Mouse (Mus musculus): ENCODE measurements around the gene Dmac1. TPM values are rescaled to one million over a fixed set of nuclear protein-coding genes. Genes with fewer than 3 reads are reported as not detected.

Dmac1 gene
- polyA plus RNA-seq (2014; fragmentation: Nextera tagmentation; extraction: Ambion mirVana), result 102 and 115 TPM in 2 replicates

DNA sequence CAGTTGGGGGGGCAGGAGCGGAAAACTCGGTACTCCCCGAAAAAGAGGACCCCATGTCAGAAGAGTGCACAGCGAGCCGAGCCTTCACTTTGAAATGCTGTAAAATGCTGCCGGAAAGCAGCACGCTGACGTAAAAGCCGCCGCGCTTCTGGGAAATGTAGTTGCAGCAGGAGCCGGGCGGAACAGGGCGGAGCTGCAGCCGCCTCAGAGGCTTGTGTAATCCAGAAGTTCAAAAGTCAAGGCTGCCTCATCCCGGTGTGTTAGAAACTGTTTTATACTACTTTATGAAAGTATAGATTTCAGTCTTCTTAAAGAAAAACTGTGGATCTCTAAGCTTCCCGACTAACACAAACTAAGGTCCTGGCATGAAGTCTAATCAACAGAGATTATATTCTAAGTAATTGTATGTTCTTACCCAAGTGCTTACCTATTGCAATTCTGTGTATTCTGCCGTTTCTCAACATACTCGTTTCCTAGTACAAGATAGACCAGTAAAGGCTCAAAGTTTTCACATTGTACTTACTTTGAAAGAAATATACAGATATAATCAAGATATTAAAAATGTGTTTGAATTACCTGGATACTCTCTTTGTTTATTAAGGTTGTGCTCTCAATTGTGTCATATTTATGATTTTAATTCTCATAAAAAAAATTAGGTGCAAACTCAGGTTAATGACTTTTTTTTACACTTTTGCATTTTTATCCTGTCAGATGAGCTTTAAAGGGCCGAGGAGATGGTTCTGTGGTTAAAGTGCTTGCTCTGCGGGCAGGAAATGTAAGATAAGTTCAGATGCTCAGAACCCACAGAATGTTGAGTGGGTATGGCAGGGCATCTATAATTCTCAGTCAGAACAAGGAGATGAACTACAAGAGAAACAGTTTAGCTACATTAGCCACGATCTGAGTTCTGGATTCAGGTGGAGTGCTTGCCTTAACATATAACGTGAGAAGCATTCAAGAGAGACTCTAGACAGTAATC, at the start of gene Dmac1:
Gene Dmac1 (minus strand): TSS at position 109 of the 979 bp plus-strand sequence.
- Histone ChIP-seq H3K9ac (ENCODE audit: low read length) (peak within 1 kb of the TSS; percentile 86), H3K4me1 (ENCODE audit: control insufficient read depth, insufficient read depth, low read length) (no peaks in the 10 kb centered on the region), H3K4me3 (ENCODE audit: low read depth, low read length) (peak within 1 kb of the TSS; percentile 80), H3K27ac (ENCODE audit: low read depth, low read length) (no peak within 1 kb of the TSS), H3K27me3 (ENCODE audit: control insufficient read depth, insufficient read depth, low read length) (no peaks in the 10 kb centered on the region), H3K9me3 (ENCODE audit: control insufficient read depth, low read length) (no peaks in the 10 kb centered on the region), H3K36me3 (ENCODE audit: control insufficient read depth, insufficient read depth, low read length) (0 out of 2 replicates have a peak, but pooled peaks cover 2% of the 10 kb centered on the region), H3K4me2 (ENCODE audit: low read depth) (peak within 1 kb of the TSS; percentile 57)
- 19% methylated on average over 23 of the region's 23 CpGs for WGBS
- DNase-seq (ENCODE audit: low spot score), result peak; percentile 93
- ATAC-seq (ENCODE audit: insufficient read depth, low FRiP score, low TSS enrichment), result peak; percentile 91

GRCm38 (mm10) chr4:75315431-75315830, 37.3 kb upstream of the Dmac1 start:
- H3K27me3 ChIP-seq (ENCODE audit: control insufficient read depth, insufficient read depth, low read length), result no peaks in the 10 kb centered on the region
- H3K9me3 ChIP-seq (ENCODE audit: control insufficient read depth, low read length), result no peaks in the 10 kb centered on the region
- no peak overlapping the region for H3K27ac ChIP-seq (ENCODE audit: low read depth, low read length)
- no peaks in the 10 kb centered on the region for H3K4me1 ChIP-seq (ENCODE audit: control insufficient read depth, insufficient read depth, low read length)
- DNase-seq (ENCODE audit: low spot score), result no peak
- H3K9ac ChIP-seq (ENCODE audit: low read length), result no peak overlapping the region
- H3K4me3 ChIP-seq (ENCODE audit: low read depth, low read length), result no peak overlapping the region
- ATAC-seq (ENCODE audit: insufficient read depth, low FRiP score, low TSS enrichment), result no peak
- 84% methylated on average over 1 of the region's 1 CpGs for WGBS
- no peaks in the 10 kb centered on the region for H3K36me3 ChIP-seq (ENCODE audit: control insufficient read depth, insufficient read depth, low read length)
- H3K4me2 ChIP-seq (ENCODE audit: low read depth), result no peak overlapping the region

DNA sequence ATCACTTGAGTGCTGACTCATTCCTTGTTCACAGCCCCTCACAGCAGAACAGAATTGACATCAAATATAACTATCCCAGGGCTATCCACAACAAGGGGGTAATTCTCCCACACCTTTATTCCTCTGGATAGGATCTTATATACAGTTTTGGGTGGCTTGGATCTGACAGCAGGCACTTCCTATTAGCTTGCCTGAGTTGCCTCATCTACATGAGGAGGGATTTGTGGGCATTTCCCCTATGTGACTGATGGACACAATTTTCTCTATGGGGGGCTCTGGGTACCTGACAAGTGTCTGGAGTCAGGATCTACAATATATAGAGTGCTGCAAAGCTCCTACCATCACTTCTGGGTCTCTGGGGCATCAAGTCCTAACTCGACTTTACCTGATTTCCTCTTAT, 36.9 kb upstream of the Dmac1 start:
- Histone ChIP-seq H3K9me3 (ENCODE audit: control insufficient read depth, low read length) (no peaks in the 10 kb centered on the region), H3K27ac (ENCODE audit: low read depth, low read length) (no peak overlapping the region), H3K4me3 (ENCODE audit: low read depth, low read length) (no peak overlapping the region), H3K4me1 (ENCODE audit: control insufficient read depth, insufficient read depth, low read length) (no peaks in the 10 kb centered on the region), H3K9ac (ENCODE audit: low read length) (no peak overlapping the region), H3K36me3 (ENCODE audit: control insufficient read depth, insufficient read depth, low read length) (no peaks in the 10 kb centered on the region), H3K4me2 (ENCODE audit: low read depth) (no peak overlapping the region), H3K27me3 (ENCODE audit: control insufficient read depth, insufficient read depth, low read length) (no peaks in the 10 kb centered on the region)
- no peak for ATAC-seq (ENCODE audit: insufficient read depth, low FRiP score, low TSS enrichment)
- no peak for DNase-seq (ENCODE audit: low spot score)
- 77% methylated on average over 1 of the region's 1 CpGs for WGBS

- Histone ChIP-seq H3K4me2 (ENCODE audit: low read depth) (no peak overlapping the region), H3K4me1 (ENCODE audit: control insufficient read depth, insufficient read depth, low read length) (no peaks in the 10 kb centered on the region), H3K36me3 (ENCODE audit: control insufficient read depth, insufficient read depth, low read length) (no peaks in the 10 kb centered on the region), H3K27me3 (ENCODE audit: control insufficient read depth, insufficient read depth, low read length) (no peaks in the 10 kb centered on the region), H3K9ac (ENCODE audit: low read length) (no peak overlapping the region), H3K4me3 (ENCODE audit: low read depth, low read length) (no peak overlapping the region), H3K9me3 (ENCODE audit: control insufficient read depth, low read length) (no peaks in the 10 kb centered on the region), H3K27ac (ENCODE audit: low read depth, low read length) (no peak overlapping the region)
- DNase-seq (ENCODE audit: low spot score) (no peak), ATAC-seq (ENCODE audit: insufficient read depth, low FRiP score, low TSS enrichment) (no peak)
- WGBS, result 78% methylated on average over 2 of the region's 2 CpGs
Measured at GRCm38 (mm10) chr4:75311918-75312317, 33.8 kb upstream of the Dmac1 start.

DNA sequence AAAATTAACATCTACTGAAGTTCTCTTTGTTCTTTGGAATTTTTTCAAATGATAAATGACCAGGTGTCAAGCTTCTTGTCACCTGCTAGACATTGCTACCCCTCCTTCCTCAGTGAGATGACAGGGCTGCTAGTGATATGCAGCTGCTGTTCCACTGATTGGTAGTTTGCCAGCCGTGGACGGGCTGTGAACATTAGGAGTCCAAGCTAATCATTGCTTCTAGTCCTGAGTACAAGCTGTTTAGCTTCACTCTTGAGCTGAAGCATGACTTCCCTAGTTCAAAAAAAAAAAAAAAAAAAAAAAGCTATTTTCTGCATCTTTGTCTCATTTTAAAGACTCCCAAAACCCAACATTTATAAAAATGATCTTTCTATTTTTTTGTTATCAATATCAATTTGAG, 33.2 kb upstream of the Dmac1 start:
- Histone ChIP-seq H3K9ac (ENCODE audit: low read length) (no peak overlapping the region), H3K36me3 (ENCODE audit: control insufficient read depth, insufficient read depth, low read length) (no peaks in the 10 kb centered on the region), H3K4me1 (ENCODE audit: control insufficient read depth, insufficient read depth, low read length) (no peaks in the 10 kb centered on the region), H3K27me3 (ENCODE audit: control insufficient read depth, insufficient read depth, low read length) (no peaks in the 10 kb centered on the region), H3K9me3 (ENCODE audit: control insufficient read depth, low read length) (no peaks in the 10 kb centered on the region), H3K4me2 (ENCODE audit: low read depth) (no peak overlapping the region), H3K27ac (ENCODE audit: low read depth, low read length) (no peak overlapping the region), H3K4me3 (ENCODE audit: low read depth, low read length) (no peak overlapping the region)
- WGBS, result 86% methylated on average over 2 of the region's 2 CpGs
- DNase-seq (ENCODE audit: low spot score) (no peak), ATAC-seq (ENCODE audit: insufficient read depth, low FRiP score, low TSS enrichment) (no peak)

GRCm38 (mm10) chr4:75300205-75300972, 22.3 kb upstream of the Dmac1 start:
- Histone ChIP-seq H3K27me3 (ENCODE audit: control insufficient read depth, insufficient read depth, low read length) (no peaks in the 10 kb centered on the region), H3K4me1 (ENCODE audit: control insufficient read depth, insufficient read depth, low read length) (no peaks in the 10 kb centered on the region), H3K9me3 (ENCODE audit: control insufficient read depth, low read length) (no peaks in the 10 kb centered on the region), H3K36me3 (ENCODE audit: control insufficient read depth, insufficient read depth, low read length) (no peaks in the 10 kb centered on the region), H3K4me3 (ENCODE audit: low read depth, low read length) (no peak overlapping the region), H3K4me2 (ENCODE audit: low read depth) (no peak overlapping the region), H3K9ac (ENCODE audit: low read length) (no peak overlapping the region), H3K27ac (ENCODE audit: low read depth, low read length) (no peak overlapping the region)
- 86% methylated on average over 1 of the region's 1 CpGs for WGBS
- ATAC-seq (ENCODE audit: insufficient read depth, low FRiP score, low TSS enrichment) (no peak), DNase-seq (ENCODE audit: low spot score) (no peak)

DNA sequence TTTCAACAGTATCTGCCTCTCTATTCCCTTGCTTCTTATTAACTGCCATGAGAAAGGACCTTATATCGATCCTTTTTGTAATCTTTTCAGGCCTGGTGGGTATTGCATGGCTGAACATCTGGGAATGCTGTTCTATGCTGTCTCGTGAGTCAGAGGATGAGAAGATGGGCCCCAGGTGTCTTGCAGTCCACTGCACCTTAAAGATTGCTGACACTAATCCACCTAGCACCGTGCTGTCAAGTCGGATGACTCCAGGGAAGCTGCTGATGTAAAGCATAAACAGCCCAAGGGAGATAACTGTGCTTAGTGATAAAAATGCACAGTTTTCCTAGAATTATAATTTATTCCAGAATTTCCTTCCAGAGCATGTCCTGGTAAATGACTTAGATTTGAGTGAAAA, 14.2 kb upstream of the Dmac1 start:
- no peaks in the 10 kb centered on the region for H3K4me1 ChIP-seq (ENCODE audit: control insufficient read depth, insufficient read depth, low read length)
- no peaks in the 10 kb centered on the region for H3K27me3 ChIP-seq (ENCODE audit: control insufficient read depth, insufficient read depth, low read length)
- ATAC-seq (ENCODE audit: insufficient read depth, low FRiP score, low TSS enrichment) (no peak), DNase-seq (ENCODE audit: low spot score) (no peak)
- H3K9ac ChIP-seq (ENCODE audit: low read length), result no peak overlapping the region
- H3K36me3 ChIP-seq (ENCODE audit: control insufficient read depth, insufficient read depth, low read length), result no peaks in the 10 kb centered on the region
- no peak overlapping the region for H3K4me2 ChIP-seq (ENCODE audit: low read depth)
- 72% methylated on average over 4 of the region's 4 CpGs for WGBS
- H3K4me3 ChIP-seq (ENCODE audit: low read depth, low read length), result no peak overlapping the region
- no peaks in the 10 kb centered on the region for H3K9me3 ChIP-seq (ENCODE audit: control insufficient read depth, low read length)
- H3K27ac ChIP-seq (ENCODE audit: low read depth, low read length), result no peak overlapping the region

GRCm38 (mm10) chr4:75291142-75291541, 13.0 kb upstream of the Dmac1 start:
- no peak overlapping the region for H3K4me2 ChIP-seq (ENCODE audit: low read depth)
- no peaks in the 10 kb centered on the region for H3K27me3 ChIP-seq (ENCODE audit: control insufficient read depth, insufficient read depth, low read length)
- H3K4me1 ChIP-seq (ENCODE audit: control insufficient read depth, insufficient read depth, low read length), result no peaks in the 10 kb centered on the region
- no peak overlapping the region for H3K27ac ChIP-seq (ENCODE audit: low read depth, low read length)
- 93% methylated on average over 4 of the region's 4 CpGs for WGBS
- H3K9me3 ChIP-seq (ENCODE audit: control insufficient read depth, low read length), result no peaks in the 10 kb centered on the region
- no peaks in the 10 kb centered on the region for H3K36me3 ChIP-seq (ENCODE audit: control insufficient read depth, insufficient read depth, low read length)
- no peak overlapping the region for H3K9ac ChIP-seq (ENCODE audit: low read length)
- no peak overlapping the region for H3K4me3 ChIP-seq (ENCODE audit: low read depth, low read length)
- DNase-seq (ENCODE audit: low spot score), result no peak
- ATAC-seq (ENCODE audit: insufficient read depth, low FRiP score, low TSS enrichment), result no peak

Data from neural tube, embryonic 11.5 days (tissue).